Mouse (Mus musculus): Measurements from ENCODE around the gene Gm11937.

Gm11937 gene

GRCm38 (mm10) chr11:99581051-99581450 lies 28.9 kb downstream of the Gm11937 start:
- no peak for DNase-seq

GRCm38 (mm10) chr11:99580636-99581035 lies 29.4 kb downstream of the Gm11937 start, which contains the start of gene Krtap1-5:
Gene Krtap1-5, minus strand, starts transcription at chr11:99581016.
- DNase-seq = no peak

- DNase-seq = peak; percentile 22
These were observed 35.9 kb downstream of the Gm11937 start for GRCm38 (mm10) chr11:99574106-99574505.

- DNase-seq = no peak
These were observed 36.8 kb downstream of the Gm11937 start for GRCm38 (mm10) chr11:99573164-99573563.

GRCm38 (mm10) chr11:99566530-99566929 lies 43.5 kb downstream of the Gm11937 start, which contains the start of gene Krtap3-1:
Gene Krtap3-1, minus strand, starts transcription at chr11:99566630.
- no peak for DNase-seq

GRCm38 (mm10) chr11:99562580-99562979 lies 47.4 kb downstream of the Gm11937 start:
- no peak for DNase-seq
